Mouse (Mus musculus): Measurements from ENCODE around the gene Fam178b.

Gene Fam178b

DNA sequence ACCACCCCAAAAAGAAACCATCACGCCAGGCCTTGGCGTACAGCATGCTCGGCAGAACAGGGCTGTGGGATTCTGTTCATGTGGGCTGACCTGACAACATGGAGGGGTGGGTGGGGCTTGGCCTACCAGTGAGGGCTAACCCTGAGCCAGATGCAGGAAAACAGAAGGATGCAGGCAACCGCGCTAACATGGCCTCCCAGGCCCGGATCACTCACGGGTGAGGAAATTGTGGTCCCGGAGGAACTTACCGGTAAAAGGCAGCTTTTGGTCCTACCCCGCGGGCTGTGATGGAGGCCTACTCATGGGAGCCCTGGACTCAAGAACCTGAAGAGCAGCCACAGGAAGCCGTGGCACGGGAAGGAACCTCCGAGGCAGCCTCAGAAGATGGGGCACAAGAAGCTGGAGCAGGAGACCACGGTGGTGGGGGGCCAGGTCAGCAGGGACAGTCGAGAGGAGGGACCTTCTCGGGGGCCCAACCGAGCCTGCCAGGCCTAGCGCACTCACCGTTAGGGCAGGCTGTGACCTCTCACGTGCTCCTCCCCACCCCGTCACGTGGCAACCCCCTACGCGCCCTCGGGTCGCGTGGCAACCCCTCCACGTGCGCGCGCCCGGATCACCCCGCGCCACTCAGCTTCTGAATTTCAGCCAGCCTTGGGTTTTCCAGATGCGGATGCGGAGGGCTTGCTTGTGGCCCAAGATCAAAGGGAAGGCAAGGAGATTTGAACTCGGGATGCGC lies at the start of gene Fam178b:
TSS of gene Fam178b (minus strand) at position 564 of the 736 bp plus-strand sequence.
- peaks cover 53% of the 10 kb centered on the region for H3K4me1 ChIP-seq (replicated peaks; ENCODE audit: low read depth, low read length)
- peaks cover 6% of the 10 kb centered on the region for H3K27me3 ChIP-seq (ENCODE audit: insufficient read depth, low read length)
- peaks cover 11% of the 10 kb centered on the region for H3K36me3 ChIP-seq (ENCODE audit: insufficient read depth, low read length)
- peak within 1 kb of the TSS; percentile 78 for H3K4me3 ChIP-seq (replicated peaks; ENCODE audit: low read length)
- H3K9me3 ChIP-seq (ENCODE audit: low read length) = no peaks in the 10 kb centered on the region
- no peak for TF ChIP-seq POU5F1 (IDR thresholded peaks at IDR 0.05; ENCODE audit: borderline replicate concordance, low read length)

DNA sequence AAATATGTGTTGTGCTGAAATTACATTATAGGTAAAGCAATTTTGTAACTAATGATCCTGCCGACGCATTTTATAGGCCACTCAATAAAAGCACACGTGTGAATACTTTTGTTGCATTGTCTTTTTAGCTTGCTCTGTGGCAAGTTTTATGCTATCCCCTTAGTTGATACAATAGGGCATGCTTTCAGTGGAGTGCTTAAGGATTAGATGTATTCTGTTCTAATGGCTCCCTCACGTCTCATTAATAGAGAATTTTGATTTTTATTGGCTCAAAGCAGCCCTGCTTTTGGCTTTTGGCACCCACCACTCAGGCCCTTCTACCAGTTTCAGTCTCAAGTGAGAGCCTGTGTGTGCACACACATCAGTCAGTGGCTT lies 41.1 kb upstream of the Fam178b start:
- H3K36me3 ChIP-seq (ENCODE audit: insufficient read depth, low read length) = no peaks in the 10 kb centered on the region
- no peaks in the 10 kb centered on the region; the same call in 1 of the 2 replicates for H3K27me3 ChIP-seq (ENCODE audit: insufficient read depth, low read length)
- H3K9me3 ChIP-seq (ENCODE audit: low read length) = peaks cover 17% of the 10 kb centered on the region
- H3K4me3 ChIP-seq (replicated peaks; ENCODE audit: low read length) = no peak overlapping the region
- TF ChIP-seq NANOG (IDR thresholded peaks at IDR 0.05; ENCODE audit: borderline replicate concordance, low read length) (no peak), CTCF (conservative IDR thresholded peaks at IDR 0.05; ENCODE audit: low read length) (no peak), POU5F1 (IDR thresholded peaks at IDR 0.05; ENCODE audit: borderline replicate concordance, low read length) (no peak)
- no peaks in the 10 kb centered on the region for H3K4me1 ChIP-seq (replicated peaks; ENCODE audit: low read depth, low read length)

DNA sequence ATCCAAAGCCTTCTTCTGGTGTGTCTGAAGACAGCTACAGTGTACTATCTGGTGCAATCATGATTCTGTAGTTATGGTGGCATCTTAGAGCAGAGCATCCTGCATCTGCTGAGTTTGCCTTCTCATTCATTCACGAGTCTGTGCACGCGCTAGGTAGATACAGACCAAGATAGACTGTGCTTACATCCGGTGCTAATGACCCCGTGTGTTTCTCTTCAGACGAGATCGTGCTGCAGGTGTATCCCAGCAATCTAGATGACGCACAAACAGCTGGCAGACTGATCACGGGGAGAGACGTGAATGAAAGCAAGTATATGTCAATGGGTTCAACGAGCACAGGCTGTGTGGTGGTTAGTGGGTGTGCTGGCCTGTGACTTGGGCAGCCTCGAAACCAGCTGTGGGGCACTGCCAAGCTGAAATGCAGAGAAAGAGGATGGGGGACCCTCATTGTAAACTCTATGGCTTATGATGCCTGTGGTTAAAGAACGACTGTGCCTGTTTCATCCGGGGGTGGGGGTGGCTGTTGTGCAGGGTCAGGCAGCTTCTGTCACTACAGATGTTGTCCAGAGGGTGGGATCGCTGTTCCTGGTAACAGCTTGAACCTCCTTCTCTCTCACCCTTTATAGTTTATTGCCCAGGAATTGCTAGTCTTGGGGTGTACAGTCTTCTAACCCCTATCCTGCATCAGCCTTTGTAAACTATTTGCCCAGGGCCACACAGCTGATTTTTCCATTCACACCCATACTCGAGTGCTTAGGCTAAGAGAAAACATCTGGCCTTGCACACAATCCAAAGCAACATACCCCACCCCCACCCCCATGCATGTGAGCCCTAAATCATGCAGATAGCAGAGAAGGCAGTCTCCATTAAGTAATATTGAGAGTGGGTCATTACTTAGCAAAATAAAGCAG lies 40.4 kb upstream of the Fam178b start:
- TF ChIP-seq NANOG (IDR thresholded peaks at IDR 0.05; ENCODE audit: borderline replicate concordance, low read length) (no peak), POU5F1 (IDR thresholded peaks at IDR 0.05; ENCODE audit: borderline replicate concordance, low read length) (no peak), CTCF (conservative IDR thresholded peaks at IDR 0.05; ENCODE audit: low read length) (no peak)
- H3K9me3 ChIP-seq (ENCODE audit: low read length) = peaks cover 17% of the 10 kb centered on the region
- H3K36me3 ChIP-seq (ENCODE audit: insufficient read depth, low read length) = no peaks in the 10 kb centered on the region
- no peaks in the 10 kb centered on the region for H3K4me1 ChIP-seq (replicated peaks; ENCODE audit: low read depth, low read length)
- no peaks in the 10 kb centered on the region for H3K27me3 ChIP-seq (ENCODE audit: insufficient read depth, low read length)
- no peak overlapping the region for H3K4me3 ChIP-seq (replicated peaks; ENCODE audit: low read length)

DNA sequence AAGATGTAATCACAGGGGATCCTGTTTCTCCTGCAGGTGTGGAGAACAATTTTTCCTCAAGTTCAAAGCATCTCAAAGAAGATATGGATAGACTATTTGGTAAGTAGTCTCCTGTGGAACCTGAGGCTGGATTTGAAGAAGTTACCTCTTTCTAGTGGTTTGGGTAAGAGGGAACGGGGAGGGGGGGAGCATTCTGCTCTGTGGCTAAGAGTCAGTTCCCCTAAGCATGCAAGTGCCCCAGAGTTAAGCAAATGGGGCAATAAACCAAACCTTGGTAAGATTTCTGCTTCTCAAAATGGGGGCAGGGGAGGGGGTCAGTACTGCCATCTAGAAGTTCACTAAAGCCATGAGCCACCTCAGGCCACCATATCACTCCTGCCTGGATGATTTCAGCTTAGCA lies 35.8 kb upstream of the Fam178b start:
- Histone ChIP-seq H3K4me3 (replicated peaks; ENCODE audit: low read length) (no peak overlapping the region), H3K9me3 (ENCODE audit: low read length) (peaks cover 23% of the 10 kb centered on the region), H3K36me3 (ENCODE audit: insufficient read depth, low read length) (no peaks in the 10 kb centered on the region), H3K27me3 (ENCODE audit: insufficient read depth, low read length) (no peaks in the 10 kb centered on the region), H3K4me1 (replicated peaks; ENCODE audit: low read depth, low read length) (no peaks in the 10 kb centered on the region)
- no peak for TF ChIP-seq CTCF (conservative IDR thresholded peaks at IDR 0.05; ENCODE audit: low read length)
- no peak for TF ChIP-seq POU5F1 (IDR thresholded peaks at IDR 0.05; ENCODE audit: borderline replicate concordance, low read length)
- TF ChIP-seq NANOG (IDR thresholded peaks at IDR 0.05; ENCODE audit: borderline replicate concordance, low read length) = no peak

DNA sequence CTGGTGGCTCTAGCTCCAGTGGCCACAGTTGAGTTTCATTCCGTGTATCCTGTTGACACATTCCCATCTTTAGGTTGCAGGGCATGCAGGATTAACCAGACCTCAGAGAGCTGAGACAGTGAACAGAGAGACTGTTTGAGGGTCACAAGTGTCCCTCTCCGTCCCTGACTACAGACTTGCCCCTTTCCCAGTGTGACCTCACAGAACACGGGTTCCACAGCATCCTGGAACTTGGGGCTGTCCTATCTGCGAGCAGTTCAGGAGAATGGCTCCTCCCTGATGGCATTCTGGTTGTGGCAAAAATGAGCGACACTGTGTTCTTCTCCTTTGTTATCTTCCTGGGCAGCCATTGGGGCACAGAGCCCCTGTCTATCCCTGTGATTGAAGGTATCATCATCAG lies 31.3 kb upstream of the Fam178b start, which contains the start of gene Actr1b:
TSS of gene Actr1b (minus strand) at position 112 of the 400 bp plus-strand sequence.
- TF ChIP-seq NANOG (IDR thresholded peaks at IDR 0.05; ENCODE audit: borderline replicate concordance, low read length) = no peak
- TF ChIP-seq CTCF (conservative IDR thresholded peaks at IDR 0.05; ENCODE audit: low read length) = no peak
- TF ChIP-seq POU5F1 (IDR thresholded peaks at IDR 0.05; ENCODE audit: borderline replicate concordance, low read length) = no peak
- peaks cover 11% of the 10 kb centered on the region for H3K9me3 ChIP-seq (ENCODE audit: low read length)
- no peak within 1 kb of the TSS for H3K4me3 ChIP-seq (replicated peaks; ENCODE audit: low read length)
- H3K4me1 ChIP-seq (replicated peaks; ENCODE audit: low read depth, low read length) = peaks cover 5% of the 10 kb centered on the region; the same call in 1 of the 2 replicates
- no peaks in the 10 kb centered on the region for H3K27me3 ChIP-seq (ENCODE audit: insufficient read depth, low read length)
- H3K36me3 ChIP-seq (ENCODE audit: insufficient read depth, low read length) = no peaks in the 10 kb centered on the region

DNA sequence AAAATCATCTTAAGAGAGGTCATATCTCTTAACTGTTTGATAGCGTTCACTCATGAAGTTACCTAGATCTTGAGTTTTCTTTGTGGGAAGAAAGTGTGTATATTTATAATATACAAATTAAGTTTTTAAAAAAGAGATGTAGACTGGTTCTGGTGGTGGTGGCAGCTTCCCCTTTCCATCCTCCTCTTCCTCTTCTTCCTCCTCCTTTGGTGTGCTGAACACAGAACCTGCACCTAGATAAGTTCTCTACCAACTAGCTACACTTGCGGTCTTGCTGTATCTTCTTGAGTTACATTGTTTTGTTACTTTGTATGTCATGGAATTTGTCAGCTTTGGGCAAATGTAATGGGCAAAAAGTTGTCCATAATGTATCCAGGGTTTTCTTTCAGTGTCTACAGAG lies 28.1 kb upstream of the Fam178b start:
- Histone ChIP-seq H3K36me3 (ENCODE audit: insufficient read depth, low read length) (peaks cover 14% of the 10 kb centered on the region), H3K9me3 (ENCODE audit: low read length) (peaks cover 10% of the 10 kb centered on the region), H3K4me1 (replicated peaks; ENCODE audit: low read depth, low read length) (peaks cover 37% of the 10 kb centered on the region), H3K27me3 (ENCODE audit: insufficient read depth, low read length) (no peaks in the 10 kb centered on the region), H3K4me3 (replicated peaks; ENCODE audit: low read length) (no peak overlapping the region)
- TF ChIP-seq NANOG (IDR thresholded peaks at IDR 0.05; ENCODE audit: borderline replicate concordance, low read length) (no peak), CTCF (conservative IDR thresholded peaks at IDR 0.05; ENCODE audit: low read length) (no peak), POU5F1 (IDR thresholded peaks at IDR 0.05; ENCODE audit: borderline replicate concordance, low read length) (no peak)

DNA sequence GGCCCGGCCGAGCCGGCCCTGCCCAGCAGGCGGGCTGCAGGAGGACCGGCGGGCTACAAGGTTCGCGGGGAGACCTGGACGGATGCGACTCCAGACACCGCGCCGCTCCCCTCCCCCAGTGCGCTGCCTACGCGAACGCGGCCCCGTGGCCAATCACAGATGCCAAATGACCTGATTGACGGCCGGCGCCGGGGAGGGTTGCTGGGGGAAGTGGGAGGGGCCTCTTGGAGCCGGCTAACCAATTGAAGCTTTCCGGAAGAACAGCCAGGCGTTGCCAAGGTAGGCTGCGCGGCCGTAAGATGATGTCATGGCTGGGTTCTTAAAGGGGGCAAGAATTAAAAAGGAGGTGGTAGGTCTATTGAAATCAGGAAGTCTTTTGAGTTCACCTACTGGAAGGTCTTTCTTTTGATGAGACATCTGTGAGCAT lies 26.9 kb upstream of the Fam178b start, which contains the start of gene 4933424G06Rik:
TSS of gene 4933424G06Rik (plus strand) at position 296 of the 427 bp plus-strand sequence.
- H3K4me1 ChIP-seq (replicated peaks; ENCODE audit: low read depth, low read length) = peaks cover 42% of the 10 kb centered on the region
- peaks cover 26% of the 10 kb centered on the region for H3K36me3 ChIP-seq (ENCODE audit: insufficient read depth, low read length)
- TF ChIP-seq NANOG (IDR thresholded peaks at IDR 0.05; ENCODE audit: borderline replicate concordance, low read length) (no peak), POU5F1 (IDR thresholded peaks at IDR 0.05; ENCODE audit: borderline replicate concordance, low read length) (no peak), CTCF (conservative IDR thresholded peaks at IDR 0.05; ENCODE audit: low read length) (no peak)
- peak within 1 kb of the TSS; percentile 98 for H3K4me3 ChIP-seq (replicated peaks; ENCODE audit: low read length)
- H3K9me3 ChIP-seq (ENCODE audit: low read length) = peaks cover 10% of the 10 kb centered on the region
- H3K27me3 ChIP-seq (ENCODE audit: insufficient read depth, low read length) = no peaks in the 10 kb centered on the region

Measured in E14TG2a.4 (cell line).